Mouse (Mus musculus) hindbrain, embryonic 11.5 days (tissue): ENCODE data around the gene Rab34. TPM values are rescaled to one million over a fixed set of nuclear protein-coding genes. Genes with fewer than 3 reads are reported as not detected.
"Not testable (repeated sequence)": the region's sequence is repeated elsewhere in the genome, so short reads cannot be mapped to it uniquely, and the experiment has no call there.

ENCODE experiments used
- ATAC-seq: fragments of 200-750 bp; cut with Nextera tagmentation; 2 replicates; pipeline ENCODE4 v1.8.0; 2017; ENCODE audit warnings: mild to moderate bottlenecking, moderate TSS enrichment, moderate library complexity; ENCODE audit not compliant: low FRiP score
- DNase-seq: peaks from one replicate; pipeline ENCODE4 v3.0.0-alpha.2; 2015; ENCODE audit warnings: low spot score
- H3K27ac ChIP-seq: fragments of 300-500 bp; sonication (generic); 2 replicates; pipeline ENCODE4 v1.5.1; 2014; ENCODE audit warnings: mild to moderate bottlenecking, low read depth, low read length
- H3K27me3 ChIP-seq: fragments of 300-500 bp; sonication (generic); 2 replicates; pipeline ENCODE4 v1.6.1; 2014; ENCODE audit warnings: mild to moderate bottlenecking, low read length, moderate library complexity, mixed read lengths; ENCODE audit not compliant: control insufficient read depth, insufficient read depth
- H3K36me3 ChIP-seq: fragments of 300-500 bp; sonication (generic); 2 replicates; pipeline ENCODE4 v1.6.1; 2014; ENCODE audit warnings: mild to moderate bottlenecking, low read length, moderate library complexity, mixed read lengths; ENCODE audit not compliant: control insufficient read depth, insufficient read depth
- H3K4me1 ChIP-seq: fragments of 300-500 bp; sonication (generic); replicated peaks from 2 replicates; pipeline ENCODE4 v1.6.1; 2014; ENCODE audit warnings: low read length, mixed read lengths; ENCODE audit not compliant: control insufficient read depth, insufficient read depth
- H3K4me2 ChIP-seq: fragments of 300-500 bp; sonication (generic); replicated peaks from 2 replicates; pipeline ENCODE4 v1.6.1; 2014; ENCODE audit warnings: mild to moderate bottlenecking, low read depth, low read length
- H3K4me3 ChIP-seq: fragments of 300-500 bp; sonication (generic); 2 replicates; pipeline ENCODE4 v1.5.1; 2014; ENCODE audit warnings: low read depth, low read length
- H3K9ac ChIP-seq: fragments of 300-500 bp; sonication (generic); 2 replicates; pipeline ENCODE4 v1.6.1; 2014; ENCODE audit warnings: low read depth, low read length
- H3K9me3 ChIP-seq: fragments of 300-500 bp; sonication (generic); 2 replicates; pipeline ENCODE4 v1.6.1; 2016; ENCODE audit warnings: low read length; ENCODE audit not compliant: control insufficient read depth
- WGBS: fragments of 180-500 bp; shearing (Covaris S2); extraction: QIAGEN DNeasy Blood & Tissue Kit; methylation state at CpG from one replicate; pipeline ENCODE4 v1.1.7; 2014; 5-methylcytosine and 5-hydroxymethylcytosine counted together
- polyA plus RNA-seq: library from polyadenylated mRNA; unstranded; fragments of >200 nt; fragmentation: Nextera tagmentation; extraction: Ambion mirVana; gene quantifications from 2 replicates; pipeline ENCODE4 v1.2.1, GENCODE M21; 2014

Rab34 gene
- polyA plus RNA-seq, 1 experiment from 2014 or later = 69.3 TPM

- DNase-seq (peak; percentile 89), ATAC-seq (peak; percentile 92)
- Histone ChIP-seq H3K4me1 (peaks cover 14% of the 10 kb centered on the region), H3K4me2 (peak within 1 kb of the TSS; percentile 54), H3K27ac (peak within 1 kb of the TSS; percentile 93), H3K27me3 (no peaks in the 10 kb centered on the region), H3K36me3 (peaks cover 9% of the 10 kb centered on the region; the same call in 1 of the 2 replicates), H3K9ac (peak within 1 kb of the TSS; percentile 91), H3K9me3 (no peaks in the 10 kb centered on the region), H3K4me3 (peak within 1 kb of the TSS; percentile 88)
- under 1% methylated on average over 38 of the region's 38 CpGs for WGBS
Measured at GRCm38 (mm10) chr11:78182961-78183844, 5.0 kb upstream of the Rab34 start, which contains the start of gene Rpl23a. Gene Rpl23a, minus strand, starts transcription at chr11:78183584.

- H3K9ac ChIP-seq = no peak overlapping the region
- 50% methylated on average over 10 of the region's 10 CpGs for WGBS
- H3K27ac ChIP-seq = no peak overlapping the region
- H3K36me3 ChIP-seq = peaks cover 9% of the 10 kb centered on the region; the same call in 1 of the 2 replicates
- DNase-seq (no peak), ATAC-seq (peak; percentile 15)
- H3K9me3 ChIP-seq = no peaks in the 10 kb centered on the region
- H3K27me3 ChIP-seq = no peaks in the 10 kb centered on the region
- peaks cover 8% of the 10 kb centered on the region for H3K4me1 ChIP-seq
- peak overlapping the region; percentile 88 for H3K4me3 ChIP-seq
- peak overlapping the region; percentile 54 for H3K4me2 ChIP-seq
Measured at GRCm38 (mm10) chr11:78183884-78184514, 4.2 kb upstream of the Rab34 start.

GRCm38 (mm10) chr11:78184702-78185101, 3.5 kb upstream of the Rab34 start:
- H3K4me3 ChIP-seq, H3K36me3 ChIP-seq, H3K27ac ChIP-seq, H3K4me2 ChIP-seq, H3K4me1 ChIP-seq, H3K27me3 ChIP-seq, ATAC-seq, DNase-seq, H3K9ac ChIP-seq, H3K9me3 ChIP-seq: not testable (repeated sequence)
- WGBS = 96% methylated on average over 6 of the region's 6 CpGs

- Histone ChIP-seq H3K36me3 (0 out of 2 replicates have a peak, but pooled peaks cover 2% of the 10 kb centered on the region), H3K27me3 (no peaks in the 10 kb centered on the region), H3K9me3 (no peaks in the 10 kb centered on the region), H3K4me2 (peak overlapping the region; percentile 76), H3K4me3 (peak overlapping the region; percentile 72), H3K27ac (peak overlapping the region; percentile 94), H3K9ac (peak overlapping the region; percentile 84), H3K4me1 (0 out of 2 replicates have a peak, but pooled peaks cover 2% of the 10 kb centered on the region)
- DNase-seq = peak; percentile 92
- ATAC-seq = peak; percentile 91
- 2% methylated on average over 39 of the region's 42 CpGs for WGBS
Measured at GRCm38 (mm10) chr11:78189234-78190040, 1.2 kb downstream of the Rab34 start.

GRCm38 (mm10) chr11:78190041-78190440, 1.8 kb downstream of the Rab34 start:
- Histone ChIP-seq H3K4me3 (no peak overlapping the region; the same call in 1 of the 2 replicates), H3K27me3 (no peaks in the 10 kb centered on the region), H3K9ac (0 out of 2 replicates have a peak overlapping the region, but pooled peaks have one; percentile 84), H3K4me2 (peak overlapping the region; percentile 76), H3K4me1 (0 out of 2 replicates have a peak, but pooled peaks cover 2% of the 10 kb centered on the region), H3K9me3 (no peaks in the 10 kb centered on the region), H3K36me3 (0 out of 2 replicates have a peak, but pooled peaks cover 2% of the 10 kb centered on the region), H3K27ac (peak overlapping the region; percentile 94)
- DNase-seq = no peak
- no peak for ATAC-seq
- 72% methylated on average over 6 of the region's 6 CpGs for WGBS

DNA sequence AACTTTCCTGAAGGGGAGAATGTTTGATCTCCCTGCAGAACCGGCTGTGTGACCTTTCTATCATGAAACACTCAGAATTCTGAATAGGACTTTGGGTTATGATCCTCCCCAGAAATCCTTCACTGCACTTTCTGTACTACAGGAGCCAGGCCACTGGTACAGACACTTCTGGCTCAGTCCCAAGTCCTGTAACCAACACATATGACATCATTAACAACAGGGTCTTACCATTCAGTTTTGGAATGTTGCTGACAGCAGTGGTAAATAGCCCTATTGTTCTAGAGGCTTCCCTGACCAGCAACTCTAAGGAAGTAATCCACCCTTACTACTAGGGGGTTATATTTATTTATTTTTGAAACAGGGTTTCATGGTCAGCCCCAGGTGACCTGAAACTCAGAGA, 4.9 kb downstream of the Rab34 start, which contains the start of gene Proca1:
Proca1 (plus strand) TSS at position 280 of the 400 bp plus-strand sequence.
- Histone ChIP-seq H3K4me3 (no peak within 1 kb of the TSS), H3K4me2 (peak within 1 kb of the TSS; percentile 39; the same call in 1 of the 2 replicates), H3K9me3 (no peaks in the 10 kb centered on the region), H3K27me3 (no peaks in the 10 kb centered on the region), H3K27ac (no peak within 1 kb of the TSS), H3K4me1 (0 out of 2 replicates have a peak, but pooled peaks cover 2% of the 10 kb centered on the region), H3K36me3 (0 out of 2 replicates have a peak, but pooled peaks cover 2% of the 10 kb centered on the region), H3K9ac (no peak within 1 kb of the TSS)
- ATAC-seq (no peak), DNase-seq (no peak)
- 92% methylated on average over 1 of the region's 1 CpGs for WGBS

DNA sequence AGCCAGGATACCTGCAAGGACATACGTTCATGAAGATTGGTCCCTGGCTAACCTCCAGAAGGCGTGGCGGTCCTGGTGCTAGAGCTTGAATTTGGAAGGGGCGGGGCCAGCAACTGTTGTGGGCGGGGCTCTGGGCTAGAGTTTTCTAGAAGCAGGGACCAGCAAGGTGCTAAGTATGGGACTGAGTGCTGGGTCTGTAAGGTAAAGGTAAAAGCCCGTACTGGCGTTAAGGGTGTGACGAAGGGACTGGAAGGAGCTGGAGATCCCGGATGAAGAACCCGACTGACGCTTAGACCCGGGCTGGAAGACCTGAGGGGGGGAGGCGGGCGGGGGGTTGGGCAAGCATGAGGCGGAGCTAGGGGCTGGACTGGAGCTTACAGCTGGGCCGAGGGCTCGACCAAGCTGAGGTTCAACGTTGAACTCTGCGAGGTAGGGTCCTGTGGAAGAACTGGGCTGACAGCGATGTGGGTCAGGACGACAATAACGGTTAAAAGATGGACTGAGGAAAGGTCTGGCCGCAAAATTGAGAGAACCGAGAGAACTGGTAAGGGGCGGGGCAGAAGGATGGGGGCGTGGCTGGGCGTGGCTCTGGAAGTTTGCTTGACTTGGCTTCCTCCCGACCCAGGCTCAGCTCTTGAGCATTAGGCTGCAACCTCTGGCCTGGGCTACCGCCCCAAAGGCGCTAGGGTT, 6.3 kb downstream of the Rab34 start:
- ATAC-seq = peak; percentile 65
- H3K9ac ChIP-seq = no peak overlapping the region

More for the DNA sequence above, 6.3 kb downstream of the Rab34 start:
- Histone ChIP-seq H3K4me1 (0 out of 2 replicates have a peak, but pooled peaks cover 2% of the 10 kb centered on the region), H3K27ac (no peak overlapping the region), H3K4me2 (peak overlapping the region; percentile 39), H3K36me3 (0 out of 2 replicates have a peak, but pooled peaks cover 2% of the 10 kb centered on the region), H3K4me3 (peak overlapping the region; percentile 33), H3K9me3 (no peaks in the 10 kb centered on the region), H3K27me3 (no peaks in the 10 kb centered on the region)
- peak; percentile 74 for DNase-seq
- 4% methylated on average over 30 of the region's 30 CpGs for WGBS
